Mouse (Mus musculus): ENCODE measurements around the gene Ern2. TPM values are rescaled to one million over a fixed set of nuclear protein-coding genes. Genes with fewer than 3 reads are reported as not detected.

The Ern2 gene
- 0.01 TPM in 2 replicates for polyA plus RNA-seq (2012; rRNA removed)

DNA sequence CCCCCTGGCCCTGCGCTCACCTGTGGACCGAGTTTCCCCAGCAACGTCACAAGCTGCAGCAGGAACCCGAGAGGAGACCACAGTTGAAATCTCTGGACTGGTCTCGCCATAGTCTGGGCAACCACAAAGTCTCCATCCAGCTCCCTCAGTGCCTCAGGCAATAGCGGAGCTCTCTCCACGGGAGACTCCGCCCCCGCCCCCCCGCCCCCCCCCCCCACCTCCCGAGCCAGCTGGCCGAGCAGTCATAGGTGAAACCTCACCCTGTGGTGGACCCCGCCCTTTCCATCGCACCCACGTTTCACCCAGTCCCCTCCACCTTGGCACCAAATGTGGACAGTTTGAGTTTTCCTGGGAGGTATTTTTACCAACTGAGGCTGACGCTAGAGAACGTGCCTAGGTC lies at the start of gene Ern2:
TSS of gene Ern2 (minus strand) at position 165 of the 400 bp plus-strand sequence.

DNA sequence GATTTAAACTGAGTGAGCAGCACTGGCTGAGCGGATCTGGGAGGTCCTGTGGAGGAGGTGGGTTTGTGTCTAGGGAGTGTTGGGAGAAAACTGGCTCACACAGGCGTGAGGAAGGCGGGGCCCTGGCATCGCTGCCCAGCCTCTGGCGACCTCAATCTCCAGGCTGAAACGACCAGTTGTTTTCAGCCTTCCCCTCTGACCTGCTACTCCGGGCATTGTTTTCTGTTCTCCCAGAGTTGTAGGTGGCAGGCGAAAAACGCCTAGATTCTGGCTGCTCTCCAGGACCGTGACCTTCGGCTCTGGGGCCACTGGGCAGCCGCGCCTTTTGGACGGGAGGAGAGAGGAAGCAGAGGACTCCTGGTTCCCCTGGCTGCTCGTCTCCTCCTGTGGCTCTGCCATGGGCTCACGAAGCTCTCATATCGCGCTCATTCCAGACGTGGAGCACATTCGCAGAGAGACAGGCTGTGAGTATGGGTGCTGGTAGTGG lies 33.4 kb upstream of the Ern2 start, which contains the start of gene Chp2:
TSS of gene Chp2 (plus strand) at position 182 of the 487 bp plus-strand sequence.

DNA sequence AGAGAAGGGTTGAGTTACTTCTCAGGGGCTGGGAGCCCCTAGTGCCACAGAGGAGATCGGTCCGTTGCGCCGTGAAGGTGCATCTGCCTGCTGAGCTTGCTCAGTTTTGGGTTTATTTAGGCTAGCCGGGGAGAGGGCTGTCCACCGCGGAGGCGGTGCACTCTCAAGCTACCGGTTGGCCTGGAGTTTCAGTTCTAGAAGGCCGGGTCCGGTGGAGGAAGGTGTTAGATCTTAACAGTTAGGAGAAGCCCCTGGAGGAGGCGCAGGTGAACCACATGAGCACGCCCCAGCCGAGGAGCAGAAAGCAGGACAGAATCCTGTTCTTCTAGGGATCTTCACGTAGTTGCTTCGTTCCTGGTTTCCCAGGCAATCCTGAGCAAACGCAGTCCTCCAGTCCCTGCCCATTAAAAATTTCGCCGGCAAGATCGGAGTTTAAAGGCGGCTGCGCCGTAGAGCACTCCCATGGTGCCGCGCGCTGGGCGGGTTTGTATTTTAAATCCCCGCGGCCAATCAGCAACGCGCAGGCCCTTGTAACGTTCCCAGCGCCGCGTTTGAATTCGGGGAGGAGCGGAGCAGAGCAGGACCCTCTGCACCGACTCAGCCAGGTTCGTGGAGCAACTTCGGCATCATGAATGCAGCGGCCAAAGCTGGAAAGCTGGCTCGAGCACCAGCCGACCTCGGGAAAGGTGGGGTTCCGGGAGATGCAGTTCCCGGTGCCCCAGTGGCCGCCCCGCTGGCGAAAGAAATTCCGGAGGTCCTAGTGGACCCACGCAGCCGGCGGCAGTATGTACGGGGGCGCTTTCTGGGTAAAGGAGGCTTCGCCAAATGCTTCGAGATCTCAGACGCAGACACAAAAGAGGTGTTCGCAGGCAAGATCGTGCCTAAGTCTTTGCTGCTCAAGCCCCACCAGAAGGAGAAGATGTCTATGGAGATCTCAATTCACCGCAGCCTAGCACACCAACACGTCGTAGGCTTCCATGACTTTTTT lies 26.8 kb downstream of the Ern2 start, which contains the start of gene Plk1:
TSS of gene Plk1 (plus strand) at position 525 of the 988 bp plus-strand sequence.

DNA sequence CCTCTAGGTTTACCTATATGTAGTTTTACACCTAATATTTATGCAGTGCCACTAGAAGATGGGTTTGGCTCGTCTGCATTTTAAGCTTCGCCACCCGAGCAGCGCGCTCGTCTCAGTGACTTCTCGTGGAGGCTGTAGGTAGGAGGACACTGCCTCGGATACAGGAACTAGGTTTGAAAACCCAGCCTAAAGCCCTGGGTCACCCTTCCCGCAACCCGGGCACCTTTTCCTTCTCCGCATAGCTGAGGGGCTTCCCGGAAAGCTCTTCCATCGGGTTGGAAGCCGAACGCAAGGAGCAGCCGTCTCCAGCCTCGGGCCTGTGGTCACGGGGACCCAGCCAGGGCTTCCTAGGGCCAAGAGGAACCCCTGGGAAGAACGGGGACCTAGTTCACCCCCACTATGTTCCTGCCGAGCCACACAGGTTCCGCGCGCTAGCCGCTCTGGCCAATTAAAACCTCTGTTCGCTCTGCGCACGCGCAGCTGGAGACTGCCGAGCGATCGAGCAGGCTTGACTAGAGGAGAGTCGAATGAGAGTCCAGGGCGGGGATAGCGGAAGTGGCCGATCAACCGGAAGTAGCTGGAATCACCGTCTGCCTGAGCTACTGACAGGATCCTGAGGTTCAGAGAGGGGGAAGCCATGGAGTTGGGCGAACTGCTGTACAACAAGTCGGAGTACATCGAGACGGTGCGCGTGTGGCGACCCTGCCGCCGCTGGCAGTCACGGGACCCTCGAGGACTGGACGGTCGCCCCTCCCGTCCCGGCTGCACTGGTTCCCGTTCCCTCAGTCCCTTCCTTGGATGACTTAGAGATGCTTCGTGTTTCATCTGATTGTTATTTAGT lies 53.3 kb downstream of the Ern2 start, which contains the start of the genes Palb2 and Dctn5:
TSS of gene Palb2 (minus strand) at position 489 of the 841 bp plus-strand sequence.
TSS of gene Dctn5 (plus strand) at position 545 of the 841 bp plus-strand sequence.

Other genes starting within 250 kb of the Ern2 start
- 6.8 and 8.2 TPM in 2 replicates for gene Cog7, start 204.5 kb downstream of the Ern2 start, polyA plus RNA-seq (2012; rRNA removed)
- gene Gga2, start 165.0 kb downstream of the Ern2 start, polyA plus RNA-seq (2012; rRNA removed), result 17.7 and 23.9 TPM in 2 replicates
- 11.9 and 12.6 TPM in 2 replicates for gene Ubfd1, start 119.0 kb downstream of the Ern2 start, polyA plus RNA-seq (2012; rRNA removed)
- gene Ears2, start 118.9 kb downstream of the Ern2 start, polyA plus RNA-seq (2012; rRNA removed), result 6.4 and 7.1 TPM in 2 replicates
- gene Ndufab1, start 84.3 kb downstream of the Ern2 start, polyA plus RNA-seq (2012; rRNA removed), result 75.8 and 95.0 TPM in 2 replicates
- 4.6 and 5.0 TPM in 2 replicates for gene Palb2, start 53.2 kb downstream of the Ern2 start, polyA plus RNA-seq (2012; rRNA removed)
- 37.4 and 37.7 TPM in 2 replicates for gene Dctn5, start 53.2 kb downstream of the Ern2 start, polyA plus RNA-seq (2012; rRNA removed)
- 24.3 and 26.6 TPM in 2 replicates for gene Plk1, start 26.8 kb downstream of the Ern2 start, polyA plus RNA-seq (2012; rRNA removed)
- gene Chp2, start 33.3 kb upstream of the Ern2 start, polyA plus RNA-seq (2012; rRNA removed), result 4.4 and 5.4 TPM in 2 replicates
- gene Prkcb, start 102.5 kb upstream of the Ern2 start, polyA plus RNA-seq (2012; rRNA removed), result 5.6 and 6.2 TPM in 2 replicates